Mouse (Mus musculus) forebrain, embryonic 14.5 days (tissue): ENCODE data around the gene Trpm1. TPM values are rescaled to one million over a fixed set of nuclear protein-coding genes. Genes with fewer than 3 reads are reported as not detected.

Experiments
- ATAC-seq: fragments of 200-750 bp; cut with Nextera tagmentation; 2 replicates; pipeline ENCODE4 v1.8.0; 2017; ENCODE audit warnings: mild to moderate bottlenecking, moderate library complexity
- DNase-seq: peaks from one replicate; pipeline ENCODE4 v3.0.0-alpha.2; 2015; ENCODE audit warnings: low spot score
- H3K27ac ChIP-seq: fragments of 300-500 bp; sonication (generic); 2 replicates; pipeline ENCODE4 v1.5.1; 2014; ENCODE audit warnings: low read depth, mild to moderate bottlenecking, control low read depth, low read length, moderate library complexity
- H3K27me3 ChIP-seq: fragments of 300-500 bp; sonication (generic); replicated peaks from 2 replicates; pipeline ENCODE4 v1.6.1; 2014; ENCODE audit warnings: low read length, control low read depth, mixed read lengths; ENCODE audit not compliant: control insufficient read depth, insufficient read depth
- H3K36me3 ChIP-seq: fragments of 300-500 bp; sonication (generic); 2 replicates; pipeline ENCODE4 v1.6.1; 2014; ENCODE audit warnings: low read length, control low read depth; ENCODE audit not compliant: control insufficient read depth, insufficient read depth
- H3K4me1 ChIP-seq: fragments of 300-500 bp; sonication (generic); 2 replicates; pipeline ENCODE4 v1.6.1; 2014; ENCODE audit warnings: antibody characterized with exemption, low read length, control low read depth; ENCODE audit not compliant: control insufficient read depth, insufficient read depth
- H3K4me2 ChIP-seq: fragments of 300-500 bp; sonication (generic); 2 replicates; pipeline ENCODE4 v1.6.1; 2014; ENCODE audit warnings: mild to moderate bottlenecking, control low read depth, low read length
- H3K4me3 ChIP-seq: fragments of 300-500 bp; sonication (generic); 2 replicates; pipeline ENCODE4 v1.5.1; 2014; ENCODE audit warnings: low read depth, low read length, control low read depth
- H3K9ac ChIP-seq: fragments of 300-500 bp; sonication (generic); 2 replicates; pipeline ENCODE4 v1.6.1; 2014; ENCODE audit warnings: mild to moderate bottlenecking, low read length, control low read depth, moderate library complexity
- H3K9me3 ChIP-seq: fragments of 300-500 bp; sonication (generic); replicated peaks from 2 replicates; pipeline ENCODE4 v1.6.1; 2016; ENCODE audit warnings: low read length, control low read depth, mixed read lengths; ENCODE audit not compliant: control insufficient read depth
- WGBS: fragments of 180-500 bp; shearing (Covaris S2); extraction: QIAGEN DNeasy Blood & Tissue Kit; methylation state at CpG from one replicate; pipeline ENCODE4 v1.1.7; 2014; 5-methylcytosine and 5-hydroxymethylcytosine counted together
- microRNA counts: library from miRNA; unstranded; fragments of <30 nt; microRNA quantifications from one replicate; lab custom pipeline; 2016
- microRNA-seq: library from miRNA; unstranded; fragments of <30 nt; microRNA quantifications from one replicate; pipeline ENCODE4, GENCODE M21; 2016
- polyA plus RNA-seq: library from polyadenylated mRNA; unstranded; fragments of >200 nt; fragmentation: Nextera tagmentation; extraction: Ambion mirVana; gene quantifications from 2 replicates; pipeline ENCODE4 v1.2.1, GENCODE M21; 2014

Trpm1 gene
- polyA plus RNA-seq, 1 experiment from 2014 or later = 0.11 TPM

GRCm38 (mm10) chr7:64310756-64311155 lies 157.1 kb downstream of the Trpm1 start:
- Histone ChIP-seq H3K4me3 (no peak overlapping the region), H3K4me1 (no peaks in the 10 kb centered on the region), H3K27ac (no peak overlapping the region), H3K9ac (no peak overlapping the region), H3K4me2 (no peak overlapping the region), H3K9me3 (no peaks in the 10 kb centered on the region), H3K27me3 (no peaks in the 10 kb centered on the region), H3K36me3 (peaks cover 14% of the 10 kb centered on the region)
- DNase-seq (no peak), ATAC-seq (no peak)
- 73% methylated on average over 2 of the region's 2 CpGs for WGBS

GRCm38 (mm10) chr7:64312811-64313210 lies 159.2 kb downstream of the Trpm1 start:
- 95% methylated on average over 7 of the region's 7 CpGs for WGBS
- no peaks in the 10 kb centered on the region for H3K27me3 ChIP-seq

More at GRCm38 (mm10) chr7:64312811-64313210, 159.2 kb downstream of the Trpm1 start:
- no peak for ATAC-seq
- H3K27ac ChIP-seq = no peak overlapping the region
- no peak for DNase-seq
- H3K36me3 ChIP-seq = peaks cover 31% of the 10 kb centered on the region
- H3K4me2 ChIP-seq = no peak overlapping the region
- no peak overlapping the region for H3K9ac ChIP-seq
- no peak overlapping the region for H3K4me3 ChIP-seq
- H3K4me1 ChIP-seq = no peaks in the 10 kb centered on the region
- no peaks in the 10 kb centered on the region for H3K9me3 ChIP-seq

MicroRNA genes within 50 kb of the gene (microRNA counts, 519-probe panel; counts per million panel counts)
- microRNA mmu-miR-211 (lab: Ali Mortazavi, UCI) = not detected

Small RNA genes lying within 50 kb of the gene (microRNA-seq; reads per million reads assigned to microRNA genes)
- gene Mir211 = 8.5 reads per million, percentile 31 among the genes with 10 or more reads in this experiment
- gene Mir6416 = not detected

Other genes with a start within 250 kb of the Trpm1 start
- gene E030018B13Rik, start 237.0 kb upstream of the Trpm1 start, polyA plus RNA-seq = not detected in 2 replicates
- gene Klf13, start 214.9 kb upstream of the Trpm1 start, polyA plus RNA-seq = 28.2 and 33.2 TPM in 2 replicates
- gene Mtmr10, start 133.8 kb downstream of the Trpm1 start, polyA plus RNA-seq = 8.5 and 8.6 TPM in 2 replicates
- gene Fan1, start 220.3 kb downstream of the Trpm1 start, polyA plus RNA-seq = 3.5 and 4.6 TPM in 2 replicates
- gene Mphosph10, start 238.4 kb downstream of the Trpm1 start, polyA plus RNA-seq = 25.9 and 28.0 TPM in 2 replicates
- 40.3 and 42.2 TPM in 2 replicates for gene Mcee, start 238.8 kb downstream of the Trpm1 start, polyA plus RNA-seq